Mouse (Mus musculus) CH12.LX (cell line): ENCODE measurements around the gene Rps18.

ENCODE experiments used
- CTCF ChIP-seq, 2 experiments: IDR thresholded peaks in 1 of 2; conservative IDR thresholded peaks in 1 of 2; 2 replicates each; pipeline ENCODE4 v1.5.1; 2011 to 2012; ENCODE audit warnings: low read depth in 2 of 2, low read length in 2 of 2, improper control_type of control experiment in 1 of 2, inconsistent platforms in 1 of 2, mild to moderate bottlenecking in 1 of 2, moderate library complexity in 1 of 2
- EP300 ChIP-seq: IDR thresholded peaks from 2 replicates; pipeline ENCODE4 v1.6.1; 2011; ENCODE audit warnings: low read length, improper control_type of control experiment

DNA sequence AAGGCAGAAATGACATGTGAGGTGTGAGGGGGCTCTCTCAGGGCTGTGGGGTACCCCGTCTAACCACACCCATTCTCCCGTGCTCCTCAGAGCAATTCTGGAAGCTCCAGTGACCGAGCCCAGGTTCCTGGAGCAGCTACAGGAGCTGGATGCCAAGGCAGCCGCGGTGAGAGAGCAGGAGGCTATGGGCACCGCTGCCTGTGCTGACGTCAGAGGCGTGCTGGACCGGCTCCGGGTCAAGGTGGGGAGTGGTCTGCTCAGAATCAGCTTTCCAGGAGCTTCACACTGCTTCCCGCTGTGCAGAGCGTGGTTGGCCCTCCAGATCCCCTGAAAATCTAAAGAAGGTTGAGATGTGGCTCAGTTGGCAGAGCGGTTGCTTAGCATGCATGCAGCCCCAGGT lies 3.3 kb upstream of the Rps18 start:
- no peak for TF ChIP-seq CTCF (conservative IDR thresholded peaks at IDR 0.05 in 1 of 2, IDR thresholded peaks at IDR 0.05 in 1 of 2; ENCODE audit: low read depth in 2 of 2, low read length in 2 of 2)
- no peak for TF ChIP-seq EP300
